Mouse (Mus musculus) CH12.LX (cell line): Measurements from ENCODE around the gene Ap2s1.

Source experiments
- CTCF ChIP-seq, 2 experiments: IDR thresholded peaks in 1 of 2; conservative IDR thresholded peaks in 1 of 2; 2 replicates each; pipeline ENCODE4 v1.5.1; 2011 to 2012; ENCODE audit warnings: low read depth in 2 of 2, low read length in 2 of 2, improper control_type of control experiment in 1 of 2, inconsistent platforms in 1 of 2, mild to moderate bottlenecking in 1 of 2, moderate library complexity in 1 of 2
- ELF1 ChIP-seq: IDR thresholded peaks from 2 replicates; pipeline ENCODE4 v1.6.1; 2014; ENCODE audit warnings: low read depth, mild to moderate bottlenecking, inconsistent platforms, low read length, improper control_type of control experiment
- EP300 ChIP-seq: IDR thresholded peaks from 2 replicates; pipeline ENCODE4 v1.6.1; 2011; ENCODE audit warnings: low read length, improper control_type of control experiment
- MAFK ChIP-seq: IDR thresholded peaks from 2 replicates; pipeline ENCODE4 v1.6.1; 2011; ENCODE audit warnings: low read length, improper control_type of control experiment; ENCODE audit not compliant: insufficient replicate concordance
- POLR2A ChIP-seq: IDR thresholded peaks from 2 replicates; pipeline ENCODE4 v1.6.1; 2011; ENCODE audit warnings: low read depth, mild to moderate bottlenecking, improper control_type of control experiment, low read length
- RAD21 ChIP-seq: IDR thresholded peaks from 2 replicates; pipeline ENCODE4 v1.6.1; 2011; ENCODE audit warnings: low read depth, mild to moderate bottlenecking, low read length, improper control_type of control experiment, moderate library complexity
- USF1 ChIP-seq: IDR thresholded peaks from 2 replicates; pipeline ENCODE4 v1.6.1; 2014; ENCODE audit warnings: low read depth, mild to moderate bottlenecking, inconsistent platforms, low read length, improper control_type of control experiment
- ZC3H11A ChIP-seq: IDR thresholded peaks from 2 replicates; pipeline ENCODE4 v1.6.1; 2012; ENCODE audit warnings: low read depth, mild to moderate bottlenecking, inconsistent platforms, low read length, improper control_type of control experiment

GRCm38 (mm10) chr7:16792316-16792715 is 54.1 kb downstream of the Ap2s1 start:
- no peak for TF ChIP-seq POLR2A
- TF ChIP-seq ZC3H11A, result no peak
- no peak for TF ChIP-seq USF1
- TF ChIP-seq CTCF (conservative IDR thresholded peaks at IDR 0.05 in 1 of 2, IDR thresholded peaks at IDR 0.05 in 1 of 2; ENCODE audit: low read depth in 2 of 2, low read length in 2 of 2), result no peak
- no peak for TF ChIP-seq EP300
- no peak for TF ChIP-seq RAD21
- TF ChIP-seq ELF1, result no peak
- no peak for TF ChIP-seq MAFK
